Mouse (Mus musculus) cortical plate, adult 2 months (tissue): ENCODE results near the gene B3galt1.

Source experiments
- CTCF ChIP-seq: fragments of 200-500 bp; IDR thresholded peaks from 2 replicates; pipeline ENCODE4 v1.5.1; 2011; ENCODE audit warnings: mild to moderate bottlenecking, control low read depth, low read length; ENCODE audit not compliant: insufficient read depth; ENCODE audit errors: extremely low read depth
- POLR2A ChIP-seq: fragments of 200-500 bp; IDR thresholded peaks from 2 replicates; pipeline ENCODE4 v1.6.1; 2011; ENCODE audit warnings: mild to moderate bottlenecking, low read length, control low read depth; ENCODE audit not compliant: insufficient read depth; ENCODE audit errors: extremely low read depth

- TF ChIP-seq CTCF (no peak), POLR2A (no peak)
Observed at GRCm38 (mm10) chr2:67881713-67882281, 316.1 kb downstream of the B3galt1 start.
